Mouse (Mus musculus) megakaryocyte progenitor cell, adult 5-6 weeks (primary cell): ENCODE results near the gene Scfd2. TPM values are rescaled to one million over a fixed set of nuclear protein-coding genes. Genes with fewer than 3 reads are reported as not detected.

Experiments
- total RNA-seq, 2 experiments: library from RNA; stranded (forward) in 1 of 2; stranded (reverse) in 1 of 2; fragments of 157-497, 149-512 nt in 1 of 2; fragments of 200-1000 nt in 1 of 2; gene quantifications; 2 replicates each; pipeline versions ENCODE4 v1.2.3 to v1.2.4; 2015 to 2017

The Scfd2 gene
- total RNA-seq, 2 experiments from 2014 or later = 17.8 to 20.2 TPM

Other genes starting within 250 kb of the Scfd2 start
- 88.3 and 92.9 TPM in 2 replicates for gene Fip1l1, start 3.7 kb upstream of the Scfd2 start, total RNA-seq (2015)
- 142 and 184 TPM in 2 replicates for gene Fip1l1, start 3.7 kb upstream of the Scfd2 start, total RNA-seq (2017)
- gene Lnx1, start 171.2 kb upstream of the Scfd2 start, total RNA-seq (2015) = 0.10 TPM in 1 of 2 replicates, not detected in the other
- gene Lnx1, start 171.2 kb upstream of the Scfd2 start, total RNA-seq (2017) = not detected in 2 replicates